Mouse (Mus musculus): ENCODE measurements around the gene Cpsf4l.

GRCm38 (mm10) chr11:113722405-113723090, 12.7 kb upstream of the Cpsf4l start:
- TF ChIP-seq CTCF (IDR thresholded peaks at IDR 0.05) (no peak), EP300 (IDR thresholded peaks at IDR 0.05) (peak; percentile 18; the same call in 1 of the 2 replicates)
